Mouse (Mus musculus): ENCODE measurements around the gene Vmn1r159. TPM values are rescaled to one million over a fixed set of nuclear protein-coding genes. Genes with fewer than 3 reads are reported as not detected.

Gene Vmn1r159
- not detected for polyA plus RNA-seq (2017; shearing (Covaris generic))

DNA sequence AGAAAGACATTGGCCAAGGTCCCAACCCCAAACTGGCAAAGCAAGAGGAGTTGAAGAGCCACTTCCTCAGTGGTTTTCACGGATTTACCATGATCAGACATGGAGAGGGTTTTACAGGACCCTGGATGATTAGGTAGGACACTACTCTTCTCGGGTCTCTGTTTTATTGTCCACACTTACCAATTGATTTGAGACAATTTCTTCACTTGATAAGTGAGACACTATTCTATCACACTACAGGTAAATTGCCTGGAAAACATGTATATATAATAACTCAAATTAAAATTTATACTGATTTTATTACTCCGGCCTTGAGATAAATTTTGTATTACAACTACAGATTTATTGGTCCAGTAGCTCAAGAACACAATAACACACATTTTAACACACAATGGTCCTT is at the start of gene Vmn1r159:
TSS of gene Vmn1r159 (minus strand) at position 101 of the 400 bp plus-strand sequence.

DNA sequence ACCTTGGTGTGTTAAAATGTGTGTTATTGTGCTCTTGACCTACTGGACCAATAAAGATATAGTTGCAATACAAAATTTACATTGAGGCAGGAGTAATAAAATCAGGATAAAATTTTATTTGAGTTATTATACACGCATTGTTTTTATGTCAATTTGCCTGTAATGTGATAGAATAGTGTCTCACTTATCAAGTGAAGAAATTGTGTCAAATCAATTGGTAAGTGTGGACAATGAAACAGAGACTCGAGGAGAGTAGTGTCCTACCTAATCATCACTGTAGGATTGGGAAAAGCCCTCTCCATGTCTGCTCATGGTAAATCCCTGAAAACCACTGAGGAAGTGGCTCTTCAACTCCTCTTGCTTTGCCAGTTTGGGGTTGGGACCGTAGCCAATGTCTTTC is 27.5 kb upstream of the Vmn1r159 start, which contains the start of gene Vmn1r160:
TSS of gene Vmn1r160 (plus strand) at position 301 of the 400 bp plus-strand sequence.

Other genes starting within 250 kb of the Vmn1r159 start
- under 1 TPM; 0.27 to 0.29 TPM for gene Vmn1r155, start 185.6 kb downstream of the Vmn1r159 start, polyA plus RNA-seq (2017; shearing (Covaris generic))
- gene Gm8693, start 151.3 kb downstream of the Vmn1r159 start, polyA plus RNA-seq (2017; shearing (Covaris generic)): not detected
- gene Gm4567, start 123.9 kb downstream of the Vmn1r159 start, polyA plus RNA-seq (2017; shearing (Covaris generic)): under 1 TPM in 1 of 2 experiments, not detected in 1; 0.27 TPM
- gene Vmn1r157, start 81.9 kb downstream of the Vmn1r159 start, polyA plus RNA-seq (2017; shearing (Covaris generic)): 1 to 10 TPM in 1 of 2 experiments, not detected in 1; 1.1 TPM
- gene Vmn1r158, start 52.8 kb downstream of the Vmn1r159 start, polyA plus RNA-seq (2017; shearing (Covaris generic)): under 1 TPM in 1 of 2 experiments, not detected in 1; 0.31 TPM
- gene Vmn1r160, start 27.6 kb upstream of the Vmn1r159 start, polyA plus RNA-seq (2017; shearing (Covaris generic)): not detected
- not detected for gene Gm4214, start 141.1 kb upstream of the Vmn1r159 start, polyA plus RNA-seq (2017; shearing (Covaris generic))
- gene Gm4216, start 176.3 kb upstream of the Vmn1r159 start, polyA plus RNA-seq (2017; shearing (Covaris generic)): not detected
- gene Vmn1r163, start 211.9 kb upstream of the Vmn1r159 start, polyA plus RNA-seq (2017; shearing (Covaris generic)): under 1 TPM in 1 of 2 experiments, not detected in 1; 0.21 TPM
- gene Gm8720, start 223.9 kb upstream of the Vmn1r159 start, polyA plus RNA-seq (2017; shearing (Covaris generic)): not detected

Data from activated CD4-positive, CD25-positive, alpha-beta regulatory T cell (primary cell).